Mouse (Mus musculus) stomach, embryonic 16.5 days (tissue): ENCODE results near the gene Stk39. TPM values are rescaled to one million over a fixed set of nuclear protein-coding genes. Genes with fewer than 3 reads are reported as not detected.

ENCODE experiments used
- ATAC-seq: fragments of 200-750 bp; cut with Nextera tagmentation; 2 replicates; pipeline ENCODE4 v1.8.0; 2017; ENCODE audit warnings: moderate number of reproducible peaks, moderate TSS enrichment; ENCODE audit not compliant: insufficient read depth, low FRiP score
- H3K27ac ChIP-seq: fragments of 300-500 bp; sonication (generic); 2 replicates; pipeline ENCODE4 v1.5.1; 2014; ENCODE audit warnings: low read length
- H3K27me3 ChIP-seq: fragments of 300-500 bp; sonication (generic); 2 replicates; pipeline ENCODE4 v1.6.1; 2014; ENCODE audit warnings: low read length, control low read depth, mixed read lengths; ENCODE audit not compliant: control insufficient read depth, insufficient read depth
- H3K36me3 ChIP-seq: fragments of 300-500 bp; sonication (generic); 2 replicates; pipeline ENCODE4 v1.6.1; 2014; ENCODE audit warnings: low read length; ENCODE audit not compliant: control insufficient read depth, insufficient read depth
- H3K4me1 ChIP-seq: fragments of 300-500 bp; sonication (generic); 2 replicates; pipeline ENCODE4 v1.6.1; 2014; ENCODE audit warnings: low read length, control low read depth, mixed read lengths; ENCODE audit not compliant: control insufficient read depth, insufficient read depth
- H3K4me2 ChIP-seq: fragments of 300-500 bp; sonication (generic); 2 replicates; pipeline ENCODE4 v1.6.1; 2014; ENCODE audit warnings: low read depth, low read length, mixed read lengths
- H3K4me3 ChIP-seq: fragments of 300-500 bp; sonication (generic); replicated peaks from 2 replicates; pipeline ENCODE4 v1.5.1; 2014; ENCODE audit warnings: mild to moderate bottlenecking, low read length
- H3K9ac ChIP-seq: fragments of 300-500 bp; sonication (generic); 2 replicates; pipeline ENCODE4 v1.6.1; 2014; ENCODE audit warnings: low read length
- H3K9me3 ChIP-seq: fragments of 300-500 bp; sonication (generic); replicated peaks from 2 replicates; pipeline ENCODE4 v1.6.1; 2016; ENCODE audit warnings: low read length, control low read depth; ENCODE audit not compliant: control insufficient read depth
- WGBS: fragments of 180-500 bp; shearing (Covaris S2); extraction: QIAGEN DNeasy Blood & Tissue Kit; methylation state at CpG from one replicate; pipeline ENCODE4 v1.1.7; 2014; 5-methylcytosine and 5-hydroxymethylcytosine counted together
- polyA plus RNA-seq: library from polyadenylated mRNA; unstranded; fragments of >200 nt; fragmentation: Nextera tagmentation; extraction: Ambion mirVana; gene quantifications from 2 replicates; pipeline ENCODE4 v1.2.1, GENCODE M21; 2015

Stk39 gene
- polyA plus RNA-seq, 1 experiment from 2014 or later = 9.4 TPM

DNA sequence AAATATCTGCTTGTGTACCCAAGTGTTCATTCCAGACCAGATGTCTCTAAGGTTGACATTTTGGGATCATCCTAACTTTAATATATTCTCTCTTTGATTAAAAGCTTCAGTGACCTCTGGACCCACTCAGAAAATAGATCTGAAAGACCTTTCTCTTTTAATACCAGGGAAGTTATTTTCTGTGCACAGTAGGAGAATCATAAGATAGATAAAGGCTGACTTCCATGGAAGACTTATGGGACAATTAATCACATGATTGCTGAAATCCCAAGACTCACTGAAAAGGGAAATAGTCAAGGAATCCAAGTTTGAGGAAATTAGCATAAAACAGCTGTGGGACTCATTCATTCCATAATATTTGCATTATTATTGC is 278.6 kb downstream of the Stk39 start:
- Histone ChIP-seq H3K4me1 (no peaks in the 10 kb centered on the region), H3K9ac (no peak overlapping the region), H3K36me3 (no peaks in the 10 kb centered on the region), H3K27ac (no peak overlapping the region), H3K27me3 (no peaks in the 10 kb centered on the region), H3K9me3 (no peaks in the 10 kb centered on the region), H3K4me3 (no peak overlapping the region), H3K4me2 (no peak overlapping the region)
- ATAC-seq = no peak

GRCm38 (mm10) chr2:68192605-68193464 is 279.2 kb downstream of the Stk39 start:
- Histone ChIP-seq H3K27ac (no peak overlapping the region), H3K9ac (no peak overlapping the region), H3K4me1 (no peaks in the 10 kb centered on the region), H3K9me3 (no peaks in the 10 kb centered on the region), H3K4me3 (no peak overlapping the region), H3K4me2 (no peak overlapping the region), H3K27me3 (no peaks in the 10 kb centered on the region), H3K36me3 (no peaks in the 10 kb centered on the region)
- peak; percentile 50; the same call in 1 of the 2 replicates for ATAC-seq
- WGBS = 60% methylated on average over 5 of the region's 5 CpGs

- Histone ChIP-seq H3K36me3 (no peaks in the 10 kb centered on the region), H3K4me1 (no peaks in the 10 kb centered on the region), H3K4me2 (no peak overlapping the region), H3K27ac (no peak overlapping the region), H3K4me3 (no peak overlapping the region), H3K9ac (no peak overlapping the region), H3K27me3 (no peaks in the 10 kb centered on the region), H3K9me3 (no peaks in the 10 kb centered on the region)
- no peak for ATAC-seq
- 86% methylated on average over 3 of the region's 3 CpGs for WGBS
Observed at GRCm38 (mm10) chr2:68176425-68176824, 295.6 kb downstream of the Stk39 start.

DNA sequence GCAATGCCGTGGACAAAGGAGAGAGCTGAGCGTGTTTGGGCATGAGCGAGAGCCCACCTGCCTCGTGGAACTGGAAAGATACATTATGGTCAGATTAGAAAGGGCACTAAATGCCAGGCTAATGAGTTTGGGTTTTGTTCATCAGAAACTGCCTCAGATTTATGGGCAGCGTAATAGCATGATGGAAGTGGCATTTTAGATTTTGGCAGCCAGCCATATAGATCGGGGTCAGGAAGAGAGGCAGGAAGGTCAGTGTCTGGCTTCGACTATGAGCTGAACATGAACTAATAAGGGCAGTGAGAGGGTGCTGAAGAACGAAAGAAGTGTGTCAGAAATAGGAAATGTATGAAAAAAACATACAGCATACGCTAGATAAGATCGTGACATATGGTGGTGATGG is 300.8 kb downstream of the Stk39 start:
- no peak overlapping the region for H3K4me2 ChIP-seq
- ATAC-seq = no peak
- no peak overlapping the region for H3K27ac ChIP-seq
- H3K9me3 ChIP-seq = no peaks in the 10 kb centered on the region
- WGBS = 64% methylated on average over 10 of the region's 10 CpGs
- H3K36me3 ChIP-seq = no peaks in the 10 kb centered on the region
- H3K9ac ChIP-seq = no peak overlapping the region
- no peaks in the 10 kb centered on the region for H3K27me3 ChIP-seq
- no peak overlapping the region for H3K4me3 ChIP-seq
- no peaks in the 10 kb centered on the region for H3K4me1 ChIP-seq

GRCm38 (mm10) chr2:68162012-68162411 is 310.1 kb downstream of the Stk39 start:
- WGBS = 83% methylated on average over 4 of the region's 4 CpGs
- no peak for ATAC-seq
- Histone ChIP-seq H3K4me2 (no peak overlapping the region), H3K4me3 (no peak overlapping the region), H3K27me3 (no peaks in the 10 kb centered on the region), H3K9ac (no peak overlapping the region), H3K4me1 (no peaks in the 10 kb centered on the region), H3K36me3 (no peaks in the 10 kb centered on the region), H3K9me3 (no peaks in the 10 kb centered on the region), H3K27ac (no peak overlapping the region)

- no peaks in the 10 kb centered on the region for H3K4me1 ChIP-seq
- no peak for ATAC-seq
- no peak overlapping the region for H3K9ac ChIP-seq
- no peak overlapping the region for H3K4me3 ChIP-seq
- H3K27me3 ChIP-seq = no peaks in the 10 kb centered on the region
- H3K9me3 ChIP-seq = no peaks in the 10 kb centered on the region
- no peak overlapping the region for H3K4me2 ChIP-seq
- 98% methylated on average over 2 of the region's 2 CpGs for WGBS
- no peak overlapping the region for H3K27ac ChIP-seq
- no peaks in the 10 kb centered on the region for H3K36me3 ChIP-seq
Observed at GRCm38 (mm10) chr2:68160566-68160965, 311.5 kb downstream of the Stk39 start.

Other genes starting within 250 kb of the Stk39 start
- not detected in 2 replicates for gene 4933409G03Rik, start 110.1 kb upstream of the Stk39 start, polyA plus RNA-seq
- gene 4932414N04Rik, start 184.2 kb upstream of the Stk39 start, polyA plus RNA-seq = not detected in 2 replicates